Mouse (Mus musculus) adrenal gland, postnatal 10 days (tissue): ENCODE measurements around the gene Cdc40. TPM values are rescaled to one million over a fixed set of nuclear protein-coding genes. Genes with fewer than 3 reads are reported as not detected.
A peak's percentile ranks its signal among the peaks of the same experiment; 100 is the strongest.
"Not testable (repeated sequence)": the region's sequence is repeated elsewhere in the genome, so short reads cannot be mapped to it uniquely, and the experiment has no call there.

Experiments used
- DNase-seq: peaks from one replicate; pipeline ENCODE4 v3.0.0; 2021; ENCODE audit warnings: mixed read lengths
- total RNA-seq, 2 experiments: library from RNA; stranded (reverse); gene quantifications; 2 replicates each; pipeline ENCODE4 v1.2.3; 2021

Gene Cdc40
- total RNA-seq, 2 experiments from 2014 or later: 23.3 to 26.7 TPM

DNA sequence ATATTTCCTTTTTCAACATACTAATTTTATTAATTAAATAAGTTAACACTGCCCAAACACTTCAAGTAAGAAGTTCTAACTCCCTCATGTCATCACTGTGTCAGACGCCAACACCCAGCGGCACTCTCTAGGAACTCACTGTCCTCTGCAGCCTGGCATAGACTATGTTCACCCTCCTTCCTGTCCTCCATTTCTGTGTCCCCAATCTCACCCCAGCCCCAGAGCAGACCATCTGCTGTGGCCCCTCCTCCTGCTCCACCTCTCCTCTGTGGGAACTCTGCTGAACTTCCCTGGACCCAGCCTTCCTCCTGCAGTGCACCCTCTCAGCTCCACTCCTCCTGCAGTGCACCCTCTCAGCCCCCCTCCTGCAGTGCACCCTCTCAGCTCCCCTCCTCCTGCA, 15.0 kb downstream of the Cdc40 start:
- no peak for DNase-seq

- DNase-seq: peak; percentile 42
Observed at GRCm38 (mm10) chr10:40857599-40857998, 25.5 kb downstream of the Cdc40 start.

DNA sequence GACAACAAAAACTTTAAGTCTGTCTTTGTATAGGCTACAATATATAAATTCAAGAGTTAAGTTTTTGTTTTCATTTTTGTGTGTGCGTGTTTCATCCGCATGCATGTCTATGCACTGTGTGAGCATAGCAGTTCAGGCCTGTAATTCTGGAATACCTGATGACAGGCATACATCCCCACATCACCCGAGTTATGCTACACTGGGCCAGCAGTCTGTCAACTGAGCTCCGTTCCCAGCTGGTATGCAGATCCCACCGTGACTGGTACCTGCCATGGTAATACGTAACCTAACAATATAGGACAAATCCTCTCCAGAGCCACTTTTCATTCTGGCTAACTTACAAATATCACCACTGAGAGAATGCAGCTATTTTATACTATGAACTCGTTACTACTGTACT, 26.4 kb downstream of the Cdc40 start:
- no peak for DNase-seq

DNA sequence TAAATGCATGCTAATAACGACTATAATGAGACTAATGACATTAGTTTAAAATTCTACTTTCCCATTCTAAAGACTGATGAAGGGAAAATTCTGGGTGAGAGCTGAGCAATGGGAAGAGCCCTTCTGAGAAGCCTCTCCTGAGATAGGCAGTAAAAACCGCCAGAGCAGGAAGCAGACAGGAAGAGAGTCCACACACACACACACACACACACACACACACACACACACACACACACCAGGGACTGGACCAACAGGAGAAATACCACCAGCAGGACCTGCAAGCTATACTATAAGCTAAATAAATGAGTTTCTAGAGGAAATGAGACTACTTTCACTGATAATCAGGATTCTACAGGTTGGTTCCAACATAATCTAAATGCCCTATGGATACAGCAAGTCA, 27.5 kb downstream of the Cdc40 start:
- DNase-seq: no peak

DNA sequence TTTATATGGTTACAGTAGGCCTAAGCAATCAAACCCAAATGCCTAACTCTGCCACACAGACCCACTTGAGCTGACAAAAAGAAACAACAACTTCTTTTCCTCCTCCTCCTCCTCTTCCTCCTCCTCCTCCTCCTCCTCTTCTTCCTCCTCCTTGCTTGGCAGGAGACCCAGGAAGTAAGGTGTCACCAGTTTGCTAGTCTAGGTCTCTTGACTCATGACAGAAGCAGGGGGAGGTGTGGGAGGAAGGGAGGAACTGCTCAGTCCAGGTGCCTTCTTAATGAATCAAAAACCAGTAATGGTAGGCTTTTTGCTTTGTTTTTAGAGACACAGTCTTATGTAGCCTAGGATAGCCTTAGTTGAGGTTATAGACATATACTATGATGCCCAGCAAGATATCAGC, 32.0 kb downstream of the Cdc40 start:
- DNase-seq: no peak

- DNase-seq: no peak
Observed at GRCm38 (mm10) chr10:40850644-40851043, 32.5 kb downstream of the Cdc40 start.

- DNase-seq: no peak
Observed at GRCm38 (mm10) chr10:40847176-40847874, 35.8 kb downstream of the Cdc40 start.

- peak; percentile 36 for DNase-seq
Observed at GRCm38 (mm10) chr10:40845626-40846025, 37.5 kb downstream of the Cdc40 start.

GRCm38 (mm10) chr10:40844546-40844945, 38.6 kb downstream of the Cdc40 start:
- no peak for DNase-seq

DNA sequence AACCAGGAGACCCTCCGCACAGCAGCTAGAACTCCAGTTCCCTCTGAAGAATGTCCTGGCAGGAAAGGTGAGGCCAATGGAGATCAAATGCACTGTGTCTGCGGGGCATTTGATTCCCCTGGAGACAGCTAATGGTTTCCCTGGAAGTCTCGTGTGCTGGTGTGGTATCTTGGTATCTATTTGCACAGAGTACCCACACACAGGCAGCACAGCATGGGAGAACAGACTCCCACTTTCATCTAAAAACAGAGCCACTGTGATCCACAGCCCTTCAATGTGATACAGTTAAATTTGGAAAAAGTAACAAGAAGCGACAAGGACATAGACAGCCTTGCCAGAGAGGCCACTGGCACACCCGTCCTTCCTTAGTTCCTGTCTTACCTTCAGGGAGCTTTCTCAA, 39.3 kb downstream of the Cdc40 start:
- DNase-seq: no peak

GRCm38 (mm10) chr10:40840086-40840485, 43.0 kb downstream of the Cdc40 start:
- peak; percentile 62 for DNase-seq

DNA sequence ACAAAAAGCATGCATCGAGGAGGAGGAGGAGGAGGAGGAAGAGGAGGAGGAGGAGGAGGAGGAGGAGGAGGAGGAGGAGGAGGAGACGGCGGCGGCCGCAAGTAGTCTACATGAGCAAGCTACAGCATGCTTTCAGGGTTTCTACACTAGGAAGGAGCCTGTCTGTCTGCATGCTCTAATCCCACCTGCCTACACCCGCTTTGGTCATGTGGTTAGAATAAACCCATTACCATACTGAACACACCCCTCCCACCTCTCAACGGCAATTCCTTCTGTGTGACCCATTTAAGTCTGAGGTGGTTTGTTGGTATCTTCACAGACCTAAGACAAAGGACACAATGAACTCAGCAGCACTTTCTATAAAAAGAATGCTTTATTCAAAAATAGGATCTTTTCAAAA, 51.8 kb downstream of the Cdc40 start:
- no peak for DNase-seq

- no peak for DNase-seq
Observed at GRCm38 (mm10) chr10:40830312-40830711, 52.8 kb downstream of the Cdc40 start.

- DNase-seq: no peak
Observed at GRCm38 (mm10) chr10:40827706-40828105, 55.4 kb downstream of the Cdc40 start.

DNA sequence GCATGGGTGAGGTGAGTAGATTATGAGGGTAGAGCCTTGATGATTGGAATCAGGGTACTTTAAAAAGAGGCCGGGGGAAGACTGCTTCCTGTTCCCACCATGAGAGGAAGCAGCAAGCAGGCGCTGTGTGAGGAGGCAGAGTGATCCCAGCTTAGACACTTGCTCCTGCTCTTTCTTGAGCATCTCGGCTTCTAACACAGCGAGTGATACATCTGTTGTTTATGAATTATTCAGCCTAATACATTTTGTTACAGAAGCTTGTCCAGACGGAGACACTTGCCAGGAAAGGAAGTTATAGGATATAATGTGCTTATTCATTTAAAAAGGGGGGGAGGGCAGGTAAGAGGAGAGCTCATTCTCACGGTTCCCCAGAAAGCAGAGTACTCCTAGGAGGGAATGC, 57.2 kb downstream of the Cdc40 start:
- DNase-seq: no peak

DNA sequence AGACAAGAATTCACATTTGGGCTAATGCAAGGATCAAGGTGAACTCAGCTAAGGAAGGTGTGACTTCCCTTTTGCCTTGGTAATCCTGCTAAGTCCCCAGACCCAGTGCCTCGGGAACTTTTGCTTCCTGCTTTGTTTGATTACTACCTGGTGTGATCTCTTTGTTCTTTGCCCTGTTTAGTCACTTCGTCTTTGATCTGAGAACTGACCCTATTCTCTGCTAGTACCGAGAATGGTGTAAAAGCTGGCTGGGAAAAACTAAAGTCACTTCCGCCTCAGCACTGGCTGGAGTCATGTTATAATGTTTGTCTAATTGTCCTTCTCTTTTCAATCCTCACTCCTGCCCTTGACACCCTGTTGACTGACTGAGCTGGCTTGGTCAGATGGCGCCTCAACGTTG, 66.6 kb downstream of the Cdc40 start:
- no peak for DNase-seq

- no peak for DNase-seq
Observed at GRCm38 (mm10) chr10:40813627-40814026, 69.5 kb downstream of the Cdc40 start.

- DNase-seq: not testable (repeated sequence)
Observed at GRCm38 (mm10) chr10:40809411-40809910, 73.7 kb downstream of the Cdc40 start.

DNA sequence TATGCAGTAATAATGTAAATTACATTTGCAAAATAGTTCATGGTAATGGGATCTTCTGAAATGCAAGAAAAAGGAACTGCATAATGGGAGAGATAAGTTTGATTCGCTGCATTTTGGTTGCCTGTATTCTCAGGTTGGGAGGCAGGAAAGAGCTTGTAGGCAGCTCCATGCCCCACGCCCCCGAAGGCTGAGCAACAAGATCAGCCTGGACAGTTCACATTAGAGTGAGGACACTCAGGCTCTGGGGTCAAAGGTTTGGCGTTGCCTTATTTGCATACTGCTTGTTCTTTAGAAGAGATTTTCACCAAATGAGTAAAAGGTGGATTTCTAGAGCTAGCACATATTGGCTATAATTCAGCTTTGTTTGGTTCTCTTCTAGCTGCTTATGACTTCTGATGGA, 76.9 kb downstream of the Cdc40 start:
- DNase-seq: no peak

DNA sequence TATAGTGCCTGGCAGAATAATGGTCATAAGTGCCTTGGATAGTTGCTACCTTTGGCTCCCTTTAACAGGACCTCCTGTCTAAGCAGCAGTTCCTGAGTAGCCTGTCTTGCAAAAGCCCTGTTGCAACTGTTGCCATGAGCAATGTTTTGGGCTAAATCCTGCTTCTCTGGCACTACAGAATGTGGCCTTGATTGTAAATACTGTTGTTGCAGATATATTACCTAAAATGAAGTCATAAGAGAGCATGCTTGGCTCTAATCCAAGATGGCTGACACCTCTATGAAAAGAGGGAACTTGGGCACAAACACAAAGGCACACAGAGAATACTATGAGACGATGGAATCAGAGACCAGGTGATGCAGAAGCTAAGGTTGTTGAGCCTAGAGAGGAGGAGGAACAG, 77.9 kb downstream of the Cdc40 start:
- DNase-seq: peak; percentile 27

- no peak for DNase-seq
Observed at GRCm38 (mm10) chr10:40792115-40792514, 91.0 kb downstream of the Cdc40 start.

DNA sequence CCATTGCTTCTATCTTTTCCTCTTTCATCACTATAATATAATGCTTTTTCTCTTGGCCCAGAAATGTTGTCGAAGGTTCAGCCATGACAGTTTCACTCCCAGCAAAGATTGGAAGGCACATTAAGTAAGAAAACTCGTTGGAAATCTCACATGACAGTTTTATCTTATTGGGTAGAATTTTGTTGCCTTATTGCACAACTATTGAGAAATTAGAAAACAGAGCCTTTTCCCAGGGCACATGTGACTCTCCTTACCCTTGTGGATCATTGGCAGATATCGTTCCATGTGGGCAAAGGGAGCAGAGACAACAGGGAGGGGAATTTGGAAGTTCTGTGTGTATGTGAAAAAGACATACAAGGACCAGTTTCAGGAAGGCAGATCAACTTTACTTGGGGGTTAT, 92.7 kb downstream of the Cdc40 start:
- DNase-seq: no peak
